Mouse (Mus musculus) bone marrow, adult 2 months (tissue): ENCODE data around the gene Slc22a19.

Source experiments
- CTCF ChIP-seq: fragments of 200-500 bp; IDR thresholded peaks from 2 replicates; pipeline ENCODE4 v1.5.1; 2011; ENCODE audit warnings: low read length, control low read depth; ENCODE audit not compliant: control insufficient read depth, insufficient read depth
- POLR2A ChIP-seq: fragments of 200-500 bp; IDR thresholded peaks from 2 replicates; pipeline ENCODE4 v1.6.1; 2011; ENCODE audit warnings: low read depth, mild to moderate bottlenecking, control low read depth, low read length, borderline replicate concordance; ENCODE audit not compliant: control insufficient read depth

DNA sequence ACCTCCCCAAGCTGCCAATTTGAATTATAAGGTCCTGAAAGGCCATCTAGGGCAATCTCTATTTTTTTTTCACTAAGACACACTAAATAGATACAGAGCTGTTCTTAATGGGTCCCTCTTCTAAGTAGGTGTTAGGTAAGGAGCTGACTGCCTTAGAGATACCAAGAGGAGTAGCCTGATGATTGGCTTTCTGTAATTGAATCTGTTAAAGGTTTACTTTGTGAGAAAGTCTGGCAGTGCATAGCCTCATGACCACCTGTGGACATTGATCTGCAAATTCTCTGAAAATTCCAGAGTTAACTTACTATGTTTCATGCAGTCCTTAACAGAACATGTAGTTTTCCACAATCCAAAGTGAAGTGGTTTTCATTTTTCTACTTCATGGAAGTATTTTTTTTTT, at the start of gene Slc22a19:
- no peak for TF ChIP-seq POLR2A
- no peak for TF ChIP-seq CTCF
